Mouse (Mus musculus) liver, postnatal 0 days (tissue): ENCODE measurements around the gene Cgrrf1. TPM values are rescaled to one million over a fixed set of nuclear protein-coding genes. Genes with fewer than 3 reads are reported as not detected.

ENCODE experiments used
- ATAC-seq: fragments of 200-750 bp; cut with Nextera tagmentation; 2 replicates; pipeline ENCODE4 v1.8.0; 2017; ENCODE audit warnings: mild to moderate bottlenecking, moderate library complexity
- DNase-seq: peaks from one replicate; pipeline ENCODE4 v3.0.0-alpha.2; 2016
- H3K27ac ChIP-seq: fragments of 300-500 bp; sonication (generic); 2 replicates; pipeline ENCODE4 v1.5.1; 2014; ENCODE audit warnings: antibody characterized with exemption, moderate library complexity, mild to moderate bottlenecking, low read depth
- H3K27me3 ChIP-seq: fragments of 300-500 bp; sonication (generic); 2 replicates; pipeline ENCODE4 v1.6.1; 2014; ENCODE audit warnings: low read length, control low read depth, mixed read lengths; ENCODE audit not compliant: insufficient read depth
- H3K36me3 ChIP-seq: fragments of 300-500 bp; sonication (generic); replicated peaks from 2 replicates; pipeline ENCODE4 v1.6.1; 2014; ENCODE audit warnings: mild to moderate bottlenecking, control low read depth, low read length, moderate library complexity, mixed read lengths; ENCODE audit not compliant: insufficient read depth
- H3K4me1 ChIP-seq: fragments of 300-500 bp; sonication (generic); 2 replicates; pipeline ENCODE4 v1.6.1; 2014; ENCODE audit warnings: antibody characterized with exemption, mild to moderate bottlenecking, control low read depth; ENCODE audit not compliant: insufficient read depth
- H3K4me2 ChIP-seq: fragments of 300-500 bp; sonication (generic); 2 replicates; pipeline ENCODE4 v1.6.1; 2014; ENCODE audit warnings: low read depth, mild to moderate bottlenecking, low read length, moderate library complexity, mixed read lengths
- H3K4me3 ChIP-seq: fragments of 300-500 bp; sonication (generic); 2 replicates; pipeline ENCODE4 v1.5.1; 2014; ENCODE audit warnings: low read depth, low read length
- H3K9ac ChIP-seq: fragments of 300-500 bp; sonication (generic); replicated peaks from 2 replicates; pipeline ENCODE4 v1.6.1; 2014; ENCODE audit warnings: mild to moderate bottlenecking, moderate library complexity
- H3K9me3 ChIP-seq: fragments of 300-500 bp; sonication (generic); 2 replicates; pipeline ENCODE4 v1.6.1; 2016; ENCODE audit warnings: mild to moderate bottlenecking, control low read depth, low read length, mixed read lengths
- CTCF ChIP-seq: sonication (generic); IDR thresholded peaks from 2 replicates; pipeline ENCODE4 v1.5.1; 2016; ENCODE audit warnings: antibody characterized with exemption, low read depth
- EP300 ChIP-seq: IDR thresholded peaks from 2 replicates; pipeline ENCODE4 v1.6.1; 2016; ENCODE audit warnings: antibody characterized with exemption, low read depth, mild to moderate bottlenecking
- WGBS: fragments of 180-500 bp; shearing (Covaris S2); extraction: QIAGEN DNeasy Blood & Tissue Kit; methylation state at CpG from one replicate; pipeline ENCODE4 v1.1.7; 2014; ENCODE audit not compliant: insufficient replicate concordance; 5-methylcytosine and 5-hydroxymethylcytosine counted together
- polyA plus RNA-seq: library from polyadenylated mRNA; unstranded; fragments of >200 nt; fragmentation: Nextera tagmentation; extraction: Ambion mirVana; gene quantifications from 2 replicates; pipeline ENCODE4 v1.2.1, GENCODE M21; 2015

Gene Cgrrf1
- polyA plus RNA-seq, 1 experiment from 2014 or later = 34.8 TPM

DNA sequence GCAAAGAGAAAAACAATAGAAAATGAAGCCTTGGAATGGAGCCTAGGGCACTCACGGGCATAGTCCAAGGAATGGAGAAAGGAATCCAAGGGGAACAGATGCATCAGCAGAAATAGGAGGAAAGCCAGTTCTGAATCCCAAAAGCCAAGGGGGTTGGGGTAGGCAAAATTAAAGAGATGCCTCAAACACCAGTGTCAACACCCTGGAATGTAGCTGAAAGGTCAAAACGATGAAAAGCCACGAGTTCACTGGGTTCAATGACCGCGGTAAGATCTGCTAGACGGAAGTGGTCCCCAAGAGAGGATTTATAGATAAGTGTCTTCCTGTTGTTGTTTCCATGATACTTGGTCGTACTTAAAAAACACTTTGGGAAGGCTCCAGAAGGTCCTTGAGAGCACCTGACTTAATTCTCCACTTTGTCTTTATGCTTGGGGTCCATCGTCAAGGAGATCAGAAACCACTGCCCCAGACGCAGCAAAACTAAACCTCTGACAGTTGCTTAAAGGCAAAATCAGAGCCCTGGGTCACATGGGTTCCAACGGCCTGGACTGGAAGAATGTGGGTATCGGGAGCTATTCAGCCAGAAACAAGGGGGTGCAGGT, 10.6 kb upstream of the Cgrrf1 start:
- Histone ChIP-seq H3K27me3 (no peaks in the 10 kb centered on the region), H3K36me3 (peaks cover 3% of the 10 kb centered on the region; the same call in 1 of the 2 replicates), H3K27ac (peak overlapping the region; percentile 96), H3K4me1 (peaks cover 15% of the 10 kb centered on the region), H3K9ac (peak overlapping the region; percentile 79), H3K9me3 (no peaks in the 10 kb centered on the region), H3K4me3 (peak overlapping the region; percentile 77), H3K4me2 (peak overlapping the region; percentile 68)
- peak; percentile 59 for ATAC-seq
- 0 out of 2 replicates have a peak, but pooled peaks have one; percentile 9 for TF ChIP-seq EP300
- no peak for TF ChIP-seq CTCF
- under 1% methylated on average over 11 of the region's 11 CpGs for WGBS
- peak; percentile 45 for DNase-seq

DNA sequence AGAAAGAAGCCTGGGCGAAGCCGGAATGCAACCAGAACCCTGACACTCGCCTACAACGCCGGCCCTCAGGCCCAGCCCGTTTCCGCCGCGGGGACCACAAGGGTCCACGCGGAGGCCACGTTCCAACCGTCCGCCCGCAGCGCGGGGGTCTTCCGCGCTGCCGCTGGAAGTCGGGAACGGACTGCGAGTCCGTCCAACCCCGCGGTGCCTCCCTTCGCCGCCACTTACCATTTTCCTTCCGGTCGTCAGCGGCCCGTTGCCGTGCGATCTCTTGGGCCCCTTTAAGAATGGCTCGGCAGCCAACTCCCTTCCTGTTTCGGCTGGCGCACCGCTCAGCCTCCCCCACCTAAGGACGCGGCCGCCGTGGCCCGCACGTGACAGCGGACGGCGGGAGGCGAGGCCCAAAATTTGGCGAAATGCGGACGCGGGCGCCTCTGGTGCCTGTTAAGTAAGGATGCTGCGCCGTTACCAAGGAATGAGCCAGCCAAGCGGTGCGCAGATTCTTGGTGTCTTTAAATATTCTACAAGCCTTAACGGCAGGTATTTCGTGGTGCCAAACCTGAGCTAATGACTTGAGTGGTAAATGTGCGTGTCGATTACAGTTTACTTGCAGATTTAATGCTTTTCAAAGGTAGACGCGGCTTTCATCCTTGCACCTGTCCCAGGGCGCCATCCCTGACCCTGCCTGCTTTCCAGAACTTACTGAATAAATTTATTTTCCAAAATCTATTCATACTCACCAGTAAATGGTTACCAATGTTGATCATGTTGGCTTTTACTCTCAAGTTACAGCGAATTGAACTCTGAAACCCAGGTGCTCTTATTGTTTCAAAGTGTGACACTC, 9.8 kb upstream of the Cgrrf1 start, which contains the start of gene Gmfb:
Gene Gmfb, minus strand, starts transcription at position 370 of the 844 bp plus-strand sequence.
- peak; percentile 95 for DNase-seq
- 1% methylated on average over 64 of the region's 65 CpGs for WGBS
- Histone ChIP-seq H3K9ac (peak within 1 kb of the TSS; percentile 79), H3K36me3 (peaks cover under 1% of the 10 kb centered on the region; the same call in 1 of the 2 replicates), H3K4me1 (peaks cover 14% of the 10 kb centered on the region), H3K27ac (peak within 1 kb of the TSS; percentile 96), H3K4me3 (peak within 1 kb of the TSS; percentile 77), H3K9me3 (no peaks in the 10 kb centered on the region), H3K4me2 (peak within 1 kb of the TSS; percentile 68), H3K27me3 (no peaks in the 10 kb centered on the region)
- TF ChIP-seq EP300 (peak; percentile 73), CTCF (peak; percentile 44)
- peak; percentile 95 for ATAC-seq

DNA sequence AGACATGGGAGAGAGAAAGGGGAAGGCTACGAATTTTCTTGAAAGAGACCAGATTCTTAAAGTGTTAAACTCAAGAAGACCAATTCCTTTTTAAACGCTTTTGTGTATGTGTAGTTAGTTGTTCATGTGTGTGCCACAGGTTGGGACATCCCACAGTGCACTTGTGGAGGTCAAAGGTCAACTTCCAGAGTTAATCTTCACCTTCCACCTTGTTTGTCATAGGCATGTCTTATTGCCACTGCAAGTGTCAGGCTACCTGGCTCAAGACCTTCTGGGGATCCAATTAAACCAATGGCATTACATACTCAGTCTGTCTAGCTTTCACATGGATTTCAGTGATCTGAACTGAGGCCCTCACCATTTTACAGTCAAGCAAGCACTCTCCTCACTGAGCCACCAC, 7.9 kb upstream of the Cgrrf1 start:
- H3K36me3 ChIP-seq = no peaks in the 10 kb centered on the region
- no peaks in the 10 kb centered on the region for H3K9me3 ChIP-seq
- no peak overlapping the region for H3K4me2 ChIP-seq
- DNase-seq = no peak
- no peak overlapping the region for H3K4me3 ChIP-seq
- H3K27me3 ChIP-seq = no peaks in the 10 kb centered on the region
- H3K9ac ChIP-seq = no peak overlapping the region
- H3K27ac ChIP-seq = no peak overlapping the region
- TF ChIP-seq EP300 = no peak
- no peak for TF ChIP-seq CTCF
- WGBS = 66% methylated on average over 2 of the region's 2 CpGs
- H3K4me1 ChIP-seq = peaks cover 19% of the 10 kb centered on the region
- ATAC-seq = no peak

DNA sequence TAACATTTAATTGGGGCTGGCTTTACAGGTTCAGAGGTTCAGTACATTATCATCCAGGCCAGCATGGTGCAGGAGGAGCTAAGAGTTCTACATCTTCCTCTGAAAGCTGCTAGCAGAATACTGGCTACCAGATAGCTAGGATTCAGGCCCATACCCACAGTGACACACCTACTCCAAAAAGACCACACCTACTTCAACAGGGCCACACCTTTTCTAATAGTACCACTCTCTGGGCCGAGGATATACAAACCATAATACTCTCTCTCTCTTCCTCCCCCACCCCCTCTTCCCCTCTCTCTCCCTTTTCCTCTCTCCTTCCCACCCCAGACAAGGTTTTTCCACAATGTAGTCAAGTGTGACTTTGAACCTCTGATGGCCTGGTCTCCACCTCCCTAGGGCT, 4.5 kb upstream of the Cgrrf1 start:
- Histone ChIP-seq H3K9me3 (no peaks in the 10 kb centered on the region), H3K27ac (no peak overlapping the region), H3K4me1 (peaks cover 15% of the 10 kb centered on the region), H3K9ac (no peak overlapping the region), H3K27me3 (no peaks in the 10 kb centered on the region), H3K4me2 (no peak overlapping the region), H3K36me3 (no peaks in the 10 kb centered on the region), H3K4me3 (no peak overlapping the region)
- ATAC-seq (no peak), DNase-seq (no peak)
- 43% methylated on average over 1 of the region's 1 CpGs for WGBS
- TF ChIP-seq CTCF (no peak), EP300 (no peak)

DNA sequence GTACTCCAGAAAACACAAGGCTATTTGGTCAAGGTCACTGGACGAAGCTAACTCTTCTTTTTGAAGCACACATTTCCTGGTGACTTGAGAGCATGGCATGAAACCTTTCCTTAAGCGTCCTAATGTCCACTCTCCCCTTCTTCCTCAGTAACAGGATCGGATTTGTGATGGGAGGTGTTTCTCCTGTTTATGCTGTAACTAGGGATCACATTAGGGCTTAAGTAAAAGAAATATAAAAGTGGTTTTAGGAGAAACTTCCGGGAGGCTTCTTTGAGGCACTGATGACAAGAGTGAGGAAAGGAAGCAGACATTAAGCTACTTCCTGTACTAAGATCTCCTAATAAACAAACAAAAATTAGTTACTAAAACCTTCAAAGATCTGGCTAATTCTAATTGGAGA, 630 bp upstream of the Cgrrf1 start:
- Histone ChIP-seq H3K27me3 (no peaks in the 10 kb centered on the region), H3K27ac (peak overlapping the region; percentile 86), H3K4me1 (peaks cover 24% of the 10 kb centered on the region), H3K36me3 (no peaks in the 10 kb centered on the region), H3K4me2 (peak overlapping the region; percentile 90), H3K9me3 (no peaks in the 10 kb centered on the region), H3K4me3 (peak overlapping the region; percentile 93), H3K9ac (peak overlapping the region; percentile 89)
- 0% methylated on average over 4 of the region's 4 CpGs for WGBS
- no peak for TF ChIP-seq EP300
- no peak for TF ChIP-seq CTCF
- no peak for DNase-seq
- no peak for ATAC-seq
